Mouse (Mus musculus): ENCODE measurements at regions not wholly inside any gene's neighbourhood (a gene's known extent, or its start where the extent isn't known, plus 50 kb on each side); places are given as distances from the start of the nearest gene placed in this dataset.

GRCm38 (mm10) chr4:55203731-55204710 is 145.8 kb upstream of the Rad23b start:
- H3K4me2 ChIP-seq = no peak overlapping the region
- H3K36me3 ChIP-seq = no peaks in the 10 kb centered on the region
- H3K4me3 ChIP-seq = no peak overlapping the region
- no peak for ATAC-seq (replicated peaks; ENCODE audit: insufficient number of reproducible peaks, insufficient read depth, low FRiP score, low read depth)
- H3K9me3 ChIP-seq (replicated peaks) = no peaks in the 10 kb centered on the region
- H3K4me1 ChIP-seq (replicated peaks) = peaks cover 9% of the 10 kb centered on the region; the same call in 1 of the 2 replicates
- no peaks in the 10 kb centered on the region for H3K27me3 ChIP-seq
- no peak overlapping the region for H3K9ac ChIP-seq
- H3K27ac ChIP-seq = no peak overlapping the region
- 55% methylated on average over 20 of the region's 20 CpGs for WGBS

GRCm38 (mm10) chr4:55206226-55206625 is 143.6 kb upstream of the Rad23b start:
- WGBS = 81% methylated on average over 3 of the region's 3 CpGs
- no peak for ATAC-seq (replicated peaks; ENCODE audit: insufficient number of reproducible peaks, insufficient read depth, low FRiP score, low read depth)

GRCm38 (mm10) chr4:55207749-55208385 is 142.0 kb upstream of the Rad23b start:
- H3K4me1 ChIP-seq (replicated peaks) = peaks cover 9% of the 10 kb centered on the region; the same call in 1 of the 2 replicates
- peak overlapping the region; percentile 42 for H3K4me2 ChIP-seq
- no peaks in the 10 kb centered on the region for H3K36me3 ChIP-seq
- H3K27ac ChIP-seq = no peak overlapping the region
- H3K27me3 ChIP-seq = no peaks in the 10 kb centered on the region
- H3K9ac ChIP-seq = no peak overlapping the region
- H3K4me3 ChIP-seq = peak overlapping the region; percentile 8; the same call in 1 of the 2 replicates
- 31% methylated on average over 13 of the region's 13 CpGs for WGBS
- ATAC-seq (replicated peaks; ENCODE audit: insufficient number of reproducible peaks, insufficient read depth, low FRiP score, low read depth) = no peak
- H3K9me3 ChIP-seq (replicated peaks) = no peaks in the 10 kb centered on the region

More at GRCm38 (mm10) chr4:55206226-55206625, 143.6 kb upstream of the Rad23b start:
- Histone ChIP-seq H3K36me3 (no peaks in the 10 kb centered on the region), H3K4me3 (no peak overlapping the region), H3K4me2 (no peak overlapping the region), H3K4me1 (replicated peaks) (peaks cover 9% of the 10 kb centered on the region; the same call in 1 of the 2 replicates), H3K9ac (no peak overlapping the region), H3K27ac (no peak overlapping the region), H3K27me3 (no peaks in the 10 kb centered on the region), H3K9me3 (replicated peaks) (no peaks in the 10 kb centered on the region)

GRCm38 (mm10) chr4:55208386-55209345 is 141.2 kb upstream of the Rad23b start:
- ATAC-seq (replicated peaks; ENCODE audit: insufficient number of reproducible peaks, insufficient read depth, low FRiP score, low read depth) = no peak
- Histone ChIP-seq H3K9me3 (replicated peaks) (no peaks in the 10 kb centered on the region), H3K9ac (no peak overlapping the region), H3K27ac (no peak overlapping the region), H3K4me1 (replicated peaks) (peaks cover 9% of the 10 kb centered on the region; the same call in 1 of the 2 replicates), H3K4me3 (peak overlapping the region; percentile 8; the same call in 1 of the 2 replicates), H3K27me3 (no peaks in the 10 kb centered on the region), H3K36me3 (no peaks in the 10 kb centered on the region), H3K4me2 (peak overlapping the region; percentile 42)
- WGBS = 21% methylated on average over 21 of the region's 21 CpGs

GRCm38 (mm10) chr4:55215425-55216174 is 134.2 kb upstream of the Rad23b start:
- Histone ChIP-seq H3K4me3 (no peak overlapping the region), H3K9me3 (replicated peaks) (no peaks in the 10 kb centered on the region), H3K4me2 (no peak overlapping the region), H3K27ac (no peak overlapping the region), H3K4me1 (replicated peaks) (no peaks in the 10 kb centered on the region), H3K36me3 (no peaks in the 10 kb centered on the region), H3K9ac (no peak overlapping the region), H3K27me3 (no peaks in the 10 kb centered on the region)
- ATAC-seq (replicated peaks; ENCODE audit: insufficient number of reproducible peaks, insufficient read depth, low FRiP score, low read depth) = no peak
- WGBS = 48% methylated on average over 9 of the region's 9 CpGs

- 51% methylated on average over 6 of the region's 6 CpGs for WGBS
- H3K27ac ChIP-seq = no peak overlapping the region
- H3K9me3 ChIP-seq (replicated peaks) = no peaks in the 10 kb centered on the region
- ATAC-seq (replicated peaks; ENCODE audit: insufficient number of reproducible peaks, insufficient read depth, low FRiP score, low read depth) = no peak
- no peaks in the 10 kb centered on the region for H3K4me1 ChIP-seq (replicated peaks)
- H3K4me2 ChIP-seq = no peak overlapping the region
- H3K27me3 ChIP-seq = no peaks in the 10 kb centered on the region
- H3K36me3 ChIP-seq = no peaks in the 10 kb centered on the region
- H3K4me3 ChIP-seq = no peak overlapping the region
- H3K9ac ChIP-seq = no peak overlapping the region
These were observed 133.7 kb upstream of the Rad23b start for GRCm38 (mm10) chr4:55216175-55216545.

- no peaks in the 10 kb centered on the region for H3K27me3 ChIP-seq
These were observed 124.1 kb upstream of the Rad23b start for GRCm38 (mm10) chr4:55225766-55226165.

GRCm38 (mm10) chr4:55227394-55227793 is 122.4 kb upstream of the Rad23b start:
- Histone ChIP-seq H3K27ac (no peak overlapping the region), H3K4me1 (replicated peaks) (no peaks in the 10 kb centered on the region), H3K4me3 (no peak overlapping the region), H3K9ac (no peak overlapping the region), H3K36me3 (no peaks in the 10 kb centered on the region), H3K9me3 (replicated peaks) (no peaks in the 10 kb centered on the region), H3K27me3 (no peaks in the 10 kb centered on the region), H3K4me2 (no peak overlapping the region)
- ATAC-seq (replicated peaks; ENCODE audit: insufficient number of reproducible peaks, insufficient read depth, low FRiP score, low read depth) = no peak
- WGBS = 46% methylated on average over 3 of the region's 3 CpGs

More at GRCm38 (mm10) chr4:55225766-55226165, 124.1 kb upstream of the Rad23b start:
- Histone ChIP-seq H3K9ac (no peak overlapping the region), H3K36me3 (no peaks in the 10 kb centered on the region), H3K9me3 (replicated peaks) (no peaks in the 10 kb centered on the region), H3K4me3 (no peak overlapping the region), H3K4me1 (replicated peaks) (no peaks in the 10 kb centered on the region), H3K4me2 (no peak overlapping the region), H3K27ac (no peak overlapping the region)
- ATAC-seq (replicated peaks; ENCODE audit: insufficient number of reproducible peaks, insufficient read depth, low FRiP score, low read depth) = no peak
- 77% methylated on average over 5 of the region's 5 CpGs for WGBS

GRCm38 (mm10) chr4:55231522-55231921 is 118.3 kb upstream of the Rad23b start:
- H3K27me3 ChIP-seq = no peaks in the 10 kb centered on the region
- H3K4me1 ChIP-seq (replicated peaks) = no peaks in the 10 kb centered on the region
- 34% methylated on average over 4 of the region's 4 CpGs for WGBS
- no peak overlapping the region for H3K4me2 ChIP-seq
- H3K4me3 ChIP-seq = no peak overlapping the region
- no peaks in the 10 kb centered on the region for H3K9me3 ChIP-seq (replicated peaks)
- ATAC-seq (replicated peaks; ENCODE audit: insufficient number of reproducible peaks, insufficient read depth, low FRiP score, low read depth) = no peak
- no peaks in the 10 kb centered on the region for H3K36me3 ChIP-seq
- H3K27ac ChIP-seq = no peak overlapping the region
- H3K9ac ChIP-seq = no peak overlapping the region

- WGBS = 59% methylated on average over 6 of the region's 6 CpGs
- ATAC-seq (replicated peaks; ENCODE audit: insufficient number of reproducible peaks, insufficient read depth, low FRiP score, low read depth) = no peak
These were observed 112.0 kb upstream of the Rad23b start for GRCm38 (mm10) chr4:55237856-55238255.

More at GRCm38 (mm10) chr4:55237856-55238255, 112.0 kb upstream of the Rad23b start:
- peaks cover 4% of the 10 kb centered on the region for H3K27me3 ChIP-seq
- no peak overlapping the region for H3K27ac ChIP-seq
- no peaks in the 10 kb centered on the region for H3K4me1 ChIP-seq (replicated peaks)
- no peak overlapping the region for H3K9ac ChIP-seq
- H3K4me3 ChIP-seq = no peak overlapping the region
- H3K9me3 ChIP-seq (replicated peaks) = no peaks in the 10 kb centered on the region
- no peaks in the 10 kb centered on the region for H3K36me3 ChIP-seq
- no peak overlapping the region for H3K4me2 ChIP-seq

All from heart, embryonic 15.5 days (tissue).